Mouse (Mus musculus) mouse trophoblast stem cell (cell line): ENCODE measurements around the gene Katnb1.

Experiments used
- in situ Hi-C, 2 experiments: fragments of 300-500 bp; cut with MseI, MboI; formaldehyde crosslinking; loops; 2 replicates in 1 of 2; 3 replicates in 1 of 2; pipeline ENCODE4 v1.15.1; 2025

Katnb1 gene

DNA sequence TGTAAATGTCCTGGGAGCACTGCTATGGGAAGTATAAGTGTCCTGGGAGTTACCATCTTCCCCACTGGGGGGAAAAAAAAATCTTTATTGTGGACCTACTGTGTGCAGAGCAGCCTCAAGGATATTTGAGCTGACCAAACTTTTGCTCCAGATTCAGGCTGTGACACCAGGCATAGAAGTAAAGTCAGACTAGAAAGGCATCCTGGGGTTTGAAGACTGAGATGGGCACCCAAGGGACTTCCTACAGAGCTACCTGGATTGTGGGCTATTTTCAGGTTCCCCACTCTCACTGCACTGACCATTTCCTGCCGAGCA is 58.0 kb downstream of the Katnb1 start:
- in situ Hi-C loops = loop anchor here in 1 of 2 experiments (10.0 kb wide), 1 partner anchor 66 kb away; the partner anchor contains the start of gene Kifc3

GRCm38 (mm10) chr8:95140555-95140954 is 59.6 kb downstream of the Katnb1 start:
- in situ Hi-C loops = no loop called here

GRCm38 (mm10) chr8:95141026-95141425 is 60.0 kb downstream of the Katnb1 start:
- in situ Hi-C loops = no loop called here

GRCm38 (mm10) chr8:95141469-95142074 is 60.6 kb downstream of the Katnb1 start:
- in situ Hi-C loops = no loop called here

DNA sequence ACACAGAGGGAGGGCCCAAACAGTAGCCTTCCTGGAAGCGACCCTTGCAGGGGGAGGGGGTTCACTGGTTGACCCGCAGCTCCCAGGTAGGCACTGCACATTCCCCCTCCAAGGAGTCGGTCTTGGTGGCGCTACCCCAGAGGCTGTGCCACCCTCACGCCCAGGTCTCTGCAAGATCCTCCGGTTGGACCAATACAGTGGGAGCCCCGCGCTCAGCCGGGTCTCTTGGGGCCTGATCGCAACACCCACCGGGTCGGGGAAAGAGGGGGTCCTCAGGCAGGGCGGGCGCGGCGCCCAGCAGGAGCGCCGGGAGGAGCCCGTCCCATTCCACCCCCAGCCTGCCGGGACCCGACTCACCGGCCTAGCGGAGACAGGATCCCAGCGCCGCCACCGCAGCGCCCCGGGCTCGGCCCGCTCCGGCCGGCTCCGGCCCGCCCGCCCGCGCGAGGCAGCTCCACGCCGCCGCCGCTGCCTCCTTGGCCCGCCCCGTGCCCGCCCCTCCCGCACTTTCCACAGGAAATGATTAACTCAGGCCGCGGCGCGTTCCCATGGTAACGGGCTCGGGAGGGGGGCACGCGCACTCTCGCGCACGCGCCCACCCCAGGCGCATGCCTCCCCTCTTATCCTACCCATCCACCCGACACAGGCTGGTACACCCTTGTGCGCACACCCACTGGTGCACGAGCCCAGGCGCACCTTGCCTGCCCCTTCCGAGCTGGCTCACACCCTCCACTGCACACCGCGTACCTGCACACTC is 61.3 kb downstream of the Katnb1 start:
- in situ Hi-C loops = no loop called here

GRCm38 (mm10) chr8:95142985-95143804 is 62.2 kb downstream of the Katnb1 start:
- in situ Hi-C loops = no loop called here

DNA sequence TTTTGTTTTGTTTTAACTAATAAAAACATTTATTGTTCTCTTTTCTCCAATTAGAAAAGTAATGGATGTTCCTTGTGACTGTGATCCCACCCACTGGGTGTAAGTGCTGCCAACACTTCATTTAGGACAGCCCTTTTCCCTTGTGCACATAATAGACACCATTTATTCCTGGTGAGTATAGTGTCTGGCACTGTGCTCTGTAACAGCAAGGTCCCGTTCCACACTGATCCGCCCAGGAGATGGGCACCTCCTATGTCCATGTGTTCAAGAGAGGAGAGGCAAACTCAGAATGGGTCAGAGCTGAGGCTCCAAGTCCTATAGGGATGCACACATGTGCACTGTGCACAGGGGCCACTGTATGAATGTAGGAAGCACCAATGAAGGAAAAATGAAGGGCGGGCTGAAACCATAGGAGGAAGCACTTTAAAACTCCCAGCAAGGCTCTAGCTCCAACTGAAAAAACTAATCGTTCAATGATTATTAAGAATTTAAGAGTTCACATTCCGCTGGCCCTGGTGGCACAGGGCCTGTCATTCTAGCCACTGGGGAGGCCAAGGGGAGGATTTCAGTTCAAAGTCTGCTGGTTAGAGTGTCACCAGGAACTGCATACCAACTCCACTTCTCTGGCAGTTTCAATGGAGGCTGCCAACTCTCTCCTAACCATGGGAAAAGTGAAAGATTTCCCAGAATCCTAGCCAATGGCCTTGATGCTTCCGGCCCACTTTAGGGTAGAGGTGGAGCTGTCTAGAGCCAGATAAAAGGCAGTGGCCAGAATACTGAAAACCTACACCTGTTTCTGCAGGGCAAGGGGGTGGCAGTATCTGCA is 63.0 kb downstream of the Katnb1 start:
- in situ Hi-C loops = no loop called here

GRCm38 (mm10) chr8:95144631-95145015 is 63.6 kb downstream of the Katnb1 start:
- in situ Hi-C loops = no loop called here

- in situ Hi-C loops = no loop called here
Observed at GRCm38 (mm10) chr8:95146044-95146745, 65.2 kb downstream of the Katnb1 start.

DNA sequence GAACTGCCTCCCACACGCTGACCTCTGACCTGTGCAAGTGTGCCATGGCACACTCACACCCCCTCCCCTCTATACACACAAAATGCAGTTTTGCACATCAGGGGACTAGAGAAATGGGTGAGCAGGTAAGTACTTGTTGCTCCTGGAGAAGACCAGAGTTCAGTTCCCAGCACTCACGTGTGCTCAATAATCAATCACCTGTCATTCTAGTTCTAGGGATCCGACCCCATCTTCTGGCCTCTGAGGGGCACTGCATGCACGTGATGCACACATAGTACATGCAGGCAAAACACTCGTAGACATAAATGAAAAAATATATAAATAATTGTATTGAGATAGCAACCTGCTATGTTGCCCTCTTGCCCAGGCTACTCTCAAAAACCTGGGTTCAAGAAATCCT is 65.9 kb downstream of the Katnb1 start:
- in situ Hi-C loops = no loop called here

GRCm38 (mm10) chr8:95149426-95149825 is 68.4 kb downstream of the Katnb1 start:
- in situ Hi-C loops = no loop called here

GRCm38 (mm10) chr8:95150608-95151007 is 69.6 kb downstream of the Katnb1 start:
- in situ Hi-C loops = no loop called here
